Mouse (Mus musculus): ENCODE measurements around the gene Slc17a5.

GRCm38 (mm10) chr9:78595257-78595656, 7.4 kb upstream of the Slc17a5 start:
- TF ChIP-seq CTCF (IDR thresholded peaks at IDR 0.05; ENCODE audit: borderline replicate concordance, insufficient read depth, low read depth, low read length) = no peak
- no peak for TF ChIP-seq POLR2A (IDR thresholded peaks at IDR 0.05; ENCODE audit: borderline replicate concordance, insufficient read depth, low read length)
